Mouse (Mus musculus): ENCODE data around the gene Zfp653. TPM values are rescaled to one million over a fixed set of nuclear protein-coding genes. Genes with fewer than 3 reads are reported as not detected.

The Zfp653 gene
- polyA plus RNA-seq, 1 experiment from 2014 or later: 10.2 TPM

Small RNAs within 50 kb of the gene (microRNA-seq; reads per million reads assigned to microRNA genes)
- gene Mir7084: not detected

Other genes starting within 250 kb of the Zfp653 start
- gene Angptl8, start 235.9 kb downstream of the Zfp653 start, polyA plus RNA-seq (2016; fragmentation: Nextera tagmentation; extraction: Ambion mirVana): 0.48 and 0.52 TPM in 2 replicates
- gene Dock6, start 218.7 kb downstream of the Zfp653 start, polyA plus RNA-seq (2016; fragmentation: Nextera tagmentation; extraction: Ambion mirVana): 27.2 and 28.0 TPM in 2 replicates
- gene Rab3d, start 153.2 kb downstream of the Zfp653 start, polyA plus RNA-seq (2016; fragmentation: Nextera tagmentation; extraction: Ambion mirVana): 5.4 and 6.9 TPM in 2 replicates
- gene Ccdc159, start 143.9 kb downstream of the Zfp653 start, polyA plus RNA-seq (2016; fragmentation: Nextera tagmentation; extraction: Ambion mirVana): 3.3 and 3.5 TPM in 2 replicates
- gene Tmem205, start 143.8 kb downstream of the Zfp653 start, polyA plus RNA-seq (2016; fragmentation: Nextera tagmentation; extraction: Ambion mirVana): 31.1 and 33.1 TPM in 2 replicates
- 9.5 and 9.6 TPM in 2 replicates for gene Plppr2, start 134.3 kb downstream of the Zfp653 start, polyA plus RNA-seq (2016; fragmentation: Nextera tagmentation; extraction: Ambion mirVana)
- 7.1 and 8.0 TPM in 2 replicates for gene Swsap1, start 115.6 kb downstream of the Zfp653 start, polyA plus RNA-seq (2016; fragmentation: Nextera tagmentation; extraction: Ambion mirVana)
- 7.9 and 8.6 TPM in 2 replicates for gene Epor, start 107.9 kb downstream of the Zfp653 start, polyA plus RNA-seq (2016; fragmentation: Nextera tagmentation; extraction: Ambion mirVana)
- gene Rgl3, start 81.9 kb downstream of the Zfp653 start, polyA plus RNA-seq (2016; fragmentation: Nextera tagmentation; extraction: Ambion mirVana): 4.0 and 5.6 TPM in 2 replicates
- 3.8 and 4.0 TPM in 2 replicates for gene Ccdc151, start 68.7 kb downstream of the Zfp653 start, polyA plus RNA-seq (2016; fragmentation: Nextera tagmentation; extraction: Ambion mirVana)
- 107 and 115 TPM in 2 replicates for gene Prkcsh, start 68.6 kb downstream of the Zfp653 start, polyA plus RNA-seq (2016; fragmentation: Nextera tagmentation; extraction: Ambion mirVana)
- gene Elavl3, start 19.4 kb downstream of the Zfp653 start, polyA plus RNA-seq (2016; fragmentation: Nextera tagmentation; extraction: Ambion mirVana): 8.2 and 10.1 TPM in 2 replicates
- not detected in 2 replicates for gene Gm49318, start 117 bp downstream of the Zfp653 start, polyA plus RNA-seq (2016; fragmentation: Nextera tagmentation; extraction: Ambion mirVana)
- gene Ecsit, start 14.1 kb upstream of the Zfp653 start, polyA plus RNA-seq (2016; fragmentation: Nextera tagmentation; extraction: Ambion mirVana): 38.6 and 41.7 TPM in 2 replicates
- 1.3 and 3.1 TPM in 2 replicates for gene Cnn1, start 27.8 kb upstream of the Zfp653 start, polyA plus RNA-seq (2016; fragmentation: Nextera tagmentation; extraction: Ambion mirVana)
- 241 and 245 TPM in 2 replicates for gene Elof1, start 45.8 kb upstream of the Zfp653 start, polyA plus RNA-seq (2016; fragmentation: Nextera tagmentation; extraction: Ambion mirVana)
- gene Acp5, start 64.3 kb upstream of the Zfp653 start, polyA plus RNA-seq (2016; fragmentation: Nextera tagmentation; extraction: Ambion mirVana): 16.6 and 17.5 TPM in 2 replicates
- gene Pigyl, start 85.5 kb upstream of the Zfp653 start, polyA plus RNA-seq (2016; fragmentation: Nextera tagmentation; extraction: Ambion mirVana): 45.1 and 48.2 TPM in 2 replicates
- gene Zfp872, start 116.7 kb upstream of the Zfp653 start, polyA plus RNA-seq (2016; fragmentation: Nextera tagmentation; extraction: Ambion mirVana): 0.24 and 0.26 TPM in 2 replicates
- 11.2 and 12.7 TPM in 2 replicates for gene Zfp809, start 154.3 kb upstream of the Zfp653 start, polyA plus RNA-seq (2016; fragmentation: Nextera tagmentation; extraction: Ambion mirVana)
- gene Zfp599, start 188.5 kb upstream of the Zfp653 start, polyA plus RNA-seq (2016; fragmentation: Nextera tagmentation; extraction: Ambion mirVana): 8.3 and 9.3 TPM in 2 replicates
- 26.3 and 29.7 TPM in 2 replicates for gene Zfp810, start 236.3 kb upstream of the Zfp653 start, polyA plus RNA-seq (2016; fragmentation: Nextera tagmentation; extraction: Ambion mirVana)